Mouse (Mus musculus) liver, embryonic 14.5 days (tissue): ENCODE results near the gene Dpf3.

Source experiments
- CTCF ChIP-seq: IDR thresholded peaks from 2 replicates; pipeline ENCODE4 v1.5.1; 2016; ENCODE audit warnings: antibody characterized with exemption, low read depth, control low read depth
- EP300 ChIP-seq: IDR thresholded peaks from 2 replicates; pipeline ENCODE4 v1.6.1; 2016; ENCODE audit warnings: antibody characterized with exemption, low read depth

DNA sequence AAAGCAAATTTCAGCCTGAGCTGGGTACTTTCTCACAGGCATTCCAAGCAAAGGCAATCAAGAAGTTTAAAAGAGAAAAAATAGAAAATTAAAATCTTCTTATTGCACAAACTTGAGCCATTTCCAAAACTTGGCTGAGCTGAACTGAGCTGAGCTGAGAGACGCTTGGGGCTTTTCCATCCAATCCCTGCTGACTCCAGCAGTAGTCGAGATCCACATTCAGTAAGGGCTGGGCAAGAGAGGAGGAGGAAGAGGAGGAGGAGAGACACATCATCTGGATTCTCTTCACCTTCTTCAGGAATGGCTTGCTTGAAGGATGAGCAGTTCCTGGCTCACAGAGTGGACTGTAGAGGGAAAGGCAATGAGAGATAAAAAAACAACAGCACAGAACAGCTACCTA lies 227.0 kb downstream of the Dpf3 start:
- no peak for TF ChIP-seq CTCF
- TF ChIP-seq EP300: no peak
